Mouse (Mus musculus): ENCODE measurements around the gene 4930402F06Rik.

- TF ChIP-seq ZNF384 (IDR thresholded peaks at IDR 0.05; ENCODE audit: low read depth, low read length) (no peak), ZC3H11A (IDR thresholded peaks at IDR 0.05; ENCODE audit: borderline replicate concordance, low read depth, low read length) (no peak), CHD2 (IDR thresholded peaks at IDR 0.05; ENCODE audit: low read depth, low read length) (no peak), HCFC1 (IDR thresholded peaks at IDR 0.05; ENCODE audit: borderline replicate concordance, insufficient read depth, low read length) (no peak)
Measured at GRCm38 (mm10) chr2:35342605-35343004, 54.4 kb downstream of the 4930402F06Rik start.

Measured in ES-E14 (cell line).